Mouse (Mus musculus): ENCODE results near the gene Psmb8. TPM values are rescaled to one million over a fixed set of nuclear protein-coding genes. Genes with fewer than 3 reads are reported as not detected.
A peak's percentile ranks its signal among the peaks of the same experiment; 100 is the strongest.

Psmb8 gene
- total RNA-seq, 2 experiments from 2014 or later, result 8.9 to 13.0 TPM

DNA sequence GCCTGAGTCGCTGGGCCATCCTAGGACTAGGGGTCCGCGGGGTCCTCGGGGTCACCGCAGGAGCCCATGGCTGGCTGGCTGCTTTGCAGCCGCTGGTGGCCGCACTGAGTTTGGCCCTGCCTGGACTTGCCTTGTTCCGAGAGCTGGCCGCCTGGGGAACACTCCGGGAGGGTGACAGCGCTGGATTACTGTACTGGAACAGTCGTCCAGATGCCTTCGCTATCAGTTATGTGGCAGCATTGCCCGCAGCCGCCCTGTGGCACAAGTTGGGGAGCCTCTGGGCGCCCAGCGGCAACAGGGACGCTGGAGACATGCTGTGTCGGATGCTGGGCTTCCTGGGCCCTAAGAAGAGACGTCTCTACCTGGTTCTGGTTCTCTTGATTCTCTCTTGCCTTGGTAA is 9.5 kb upstream of the Psmb8 start:
- peak; percentile 33 to 57 for DNase-seq
- intact Hi-C loops (cut with DNase I), result no loop called here

DNA sequence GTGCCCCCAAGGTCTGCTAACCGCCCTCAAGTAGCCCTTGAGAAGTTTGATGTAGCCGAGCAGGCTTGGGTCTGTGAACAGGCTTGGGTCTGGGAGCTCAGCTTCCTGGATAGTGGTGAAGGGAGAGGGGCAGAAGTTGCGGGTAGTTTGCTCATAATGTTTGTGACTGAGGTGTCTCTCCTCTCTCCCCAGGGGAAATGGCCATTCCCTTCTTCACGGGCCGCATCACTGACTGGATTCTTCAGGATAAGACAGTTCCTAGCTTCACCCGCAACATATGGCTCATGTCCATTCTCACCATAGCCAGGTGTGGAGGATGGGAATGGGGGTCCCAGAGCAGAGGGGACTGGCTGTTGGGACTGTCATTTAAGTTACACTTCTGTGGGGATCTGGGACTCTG is 8.5 kb upstream of the Psmb8 start:
- intact Hi-C loops (cut with DNase I), result no loop called here
- DNase-seq, result no peak

DNA sequence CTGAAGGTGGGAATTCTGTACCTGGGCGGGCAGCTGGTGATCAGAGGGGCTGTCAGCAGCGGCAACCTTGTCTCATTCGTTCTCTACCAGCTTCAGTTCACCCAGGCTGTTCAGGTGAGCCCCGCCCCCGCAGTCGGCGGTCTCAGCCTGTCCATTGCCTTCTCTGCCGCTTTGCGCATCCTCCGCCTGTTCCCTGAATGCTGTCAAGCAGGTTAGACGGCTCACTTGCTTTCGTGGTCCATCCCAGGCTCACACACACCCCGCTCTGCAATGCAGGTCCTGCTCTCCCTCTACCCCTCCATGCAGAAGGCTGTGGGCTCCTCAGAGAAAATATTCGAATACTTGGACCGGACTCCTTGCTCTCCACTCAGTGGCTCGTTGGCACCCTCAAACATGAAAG is 4.7 kb upstream of the Psmb8 start:
- intact Hi-C loops (cut with DNase I), result no loop called here
- DNase-seq, result no peak

DNA sequence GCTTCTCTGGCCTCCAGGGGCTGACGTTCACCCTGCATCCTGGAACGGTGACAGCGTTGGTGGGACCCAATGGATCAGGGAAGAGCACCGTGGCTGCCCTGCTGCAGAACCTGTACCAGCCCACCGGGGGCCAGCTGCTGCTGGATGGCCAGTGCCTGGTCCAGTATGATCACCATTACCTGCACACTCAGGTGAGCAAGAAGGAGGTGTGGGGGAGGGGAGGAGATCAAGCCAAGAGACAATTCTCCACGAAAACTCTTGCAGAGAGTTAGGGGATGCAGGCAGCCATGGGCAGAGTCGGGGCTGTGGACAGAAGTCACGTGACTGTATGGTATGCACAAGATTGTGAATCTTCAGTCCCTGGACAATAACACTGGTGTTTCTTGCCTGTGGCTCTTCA is 4.1 kb upstream of the Psmb8 start:
- DNase-seq, result no peak
- intact Hi-C loops (cut with DNase I), result no loop called here

DNA sequence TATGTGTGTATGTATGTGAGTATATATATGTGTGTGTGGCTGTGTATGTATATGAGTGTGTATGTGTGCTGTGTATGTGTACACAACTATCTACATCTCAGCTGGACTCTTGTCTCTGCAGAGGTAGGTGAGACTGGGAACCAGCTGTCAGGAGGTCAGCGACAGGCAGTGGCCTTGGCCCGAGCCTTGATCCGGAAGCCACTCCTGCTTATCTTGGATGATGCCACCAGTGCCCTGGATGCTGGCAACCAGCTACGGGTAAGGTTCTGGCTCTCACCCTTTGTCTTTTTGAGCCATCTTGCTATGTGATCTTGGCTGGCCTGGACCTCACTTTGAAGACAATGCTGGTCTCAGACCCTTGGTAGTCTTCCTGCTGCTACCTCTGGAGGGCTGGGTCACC is 2.8 kb upstream of the Psmb8 start:
- intact Hi-C loops (cut with DNase I), result no loop called here
- DNase-seq, result no peak

DNA sequence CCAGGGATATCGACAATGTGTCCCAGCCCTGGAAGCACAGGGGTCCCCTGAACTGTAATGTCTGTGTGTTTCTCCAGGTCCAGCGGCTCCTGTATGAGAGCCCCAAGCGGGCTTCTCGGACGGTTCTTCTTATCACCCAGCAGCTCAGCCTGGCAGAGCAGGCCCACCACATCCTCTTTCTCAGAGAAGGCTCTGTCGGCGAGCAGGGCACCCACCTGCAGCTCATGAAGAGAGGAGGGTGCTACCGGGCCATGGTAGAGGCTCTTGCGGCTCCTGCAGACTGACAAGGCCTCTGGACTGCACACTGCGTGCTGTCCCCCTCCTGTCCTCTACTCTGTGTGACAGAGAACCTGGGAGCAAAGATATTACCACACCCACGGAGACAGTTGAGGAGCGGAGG is 1.0 kb upstream of the Psmb8 start:
- no peak for DNase-seq
- intact Hi-C loops (cut with DNase I), result no loop called here

DNA sequence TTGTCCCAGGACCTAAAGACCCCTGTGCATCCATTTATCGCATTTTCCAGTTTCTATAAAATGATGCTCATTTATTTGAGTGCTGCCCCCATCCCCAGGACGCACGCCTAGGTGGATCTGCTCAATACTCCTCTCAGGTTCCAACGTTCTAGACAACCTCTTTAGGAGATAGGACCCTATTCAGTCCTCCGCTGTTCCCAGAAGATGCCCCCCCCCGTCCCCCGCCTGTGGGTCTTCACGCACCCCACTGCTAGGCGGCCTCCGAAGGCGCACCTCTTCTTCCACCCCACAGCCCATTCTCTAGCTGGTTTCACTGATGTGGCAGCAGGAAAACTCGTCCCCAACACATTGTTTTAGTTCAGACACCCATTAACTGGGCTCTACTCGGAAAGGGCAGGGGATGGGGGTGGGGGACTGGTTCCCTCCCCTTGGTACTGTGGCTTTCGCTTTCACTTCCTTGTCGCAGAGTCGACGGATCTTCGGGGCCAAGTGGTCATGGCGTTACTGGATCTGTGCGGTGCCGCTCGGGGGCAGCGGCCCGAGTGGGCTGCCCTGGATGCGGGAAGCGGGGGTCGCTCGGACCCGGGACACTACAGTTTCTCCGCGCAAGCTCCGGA is 491 bp downstream of the Psmb8 start:
- intact Hi-C loops (cut with DNase I), result no loop called here
- peak; percentile 51 to 61 for DNase-seq

DNA sequence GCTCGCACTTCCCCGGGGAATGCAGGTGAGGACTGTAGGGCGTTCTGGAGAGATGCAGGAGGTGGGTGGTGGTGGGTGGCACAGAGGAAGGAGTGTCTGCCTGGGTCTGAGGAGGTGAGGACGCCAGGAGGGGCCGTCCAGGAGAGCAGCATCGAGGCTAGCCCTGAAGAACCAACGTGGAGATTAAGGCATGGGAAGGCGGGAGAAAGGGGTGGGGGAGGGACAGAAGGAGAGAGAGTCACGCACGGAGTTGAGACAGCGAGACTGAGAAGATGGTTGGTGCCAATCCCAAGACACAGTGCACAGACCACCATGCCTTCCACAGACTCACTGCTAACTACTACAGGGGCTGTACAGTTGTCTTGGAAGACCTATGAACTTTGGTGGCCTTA is 996 bp downstream of the Psmb8 start:
- intact Hi-C loops (cut with DNase I), result no loop called here
- no peak for DNase-seq

DNA sequence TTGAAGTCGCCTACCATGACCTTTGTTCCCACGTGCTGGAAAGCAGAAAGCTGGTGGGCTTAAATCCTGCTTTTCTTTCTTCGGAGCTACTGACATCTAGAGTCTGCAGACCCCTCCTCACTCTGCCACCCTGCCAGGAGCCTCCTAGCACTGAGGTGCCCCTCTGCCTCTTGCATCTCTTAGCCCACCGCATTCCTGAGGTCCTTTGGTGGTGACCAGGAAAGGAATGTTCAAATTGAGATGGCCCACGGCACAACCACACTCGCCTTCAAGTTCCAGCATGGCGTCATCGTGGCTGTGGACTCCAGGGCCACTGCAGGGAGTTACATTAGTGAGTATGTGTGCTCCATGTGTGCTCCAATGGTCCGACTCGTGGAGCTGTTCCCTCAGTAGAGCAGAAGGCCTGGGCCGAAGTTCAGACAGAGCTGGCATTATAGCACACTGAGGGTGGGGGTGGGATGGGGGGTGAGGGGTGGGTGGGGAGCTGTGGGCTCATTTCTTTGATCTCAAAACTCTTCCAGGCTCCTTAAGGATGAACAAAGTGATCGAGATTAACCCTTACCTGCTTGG is 1.6 kb downstream of the Psmb8 start:
- intact Hi-C loops (cut with DNase I), result no loop called here
- DNase-seq, result no peak

DNA sequence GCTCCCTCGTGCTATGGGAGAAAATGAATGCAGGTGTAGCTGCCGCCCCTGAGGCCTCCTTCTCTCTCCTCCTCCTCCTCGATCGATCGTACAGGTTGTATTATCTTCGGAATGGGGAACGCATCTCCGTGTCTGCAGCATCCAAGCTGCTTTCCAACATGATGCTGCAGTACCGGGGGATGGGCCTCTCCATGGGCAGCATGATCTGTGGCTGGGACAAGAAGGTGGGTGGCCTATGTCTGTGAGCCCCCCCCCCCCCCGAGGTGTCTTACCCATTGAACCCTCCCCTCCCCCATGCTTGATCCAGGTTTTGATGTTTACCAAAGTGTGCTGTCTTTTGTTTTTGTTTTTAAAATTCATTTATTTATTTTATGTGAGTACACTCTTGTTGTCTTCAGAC is 2.5 kb downstream of the Psmb8 start:
- intact Hi-C loops (cut with DNase I), result loop anchor here (5.0 kb wide), 1 partner anchor 37 kb away; the partner anchor contains the start of gene H2-Ob
- DNase-seq, result no peak

DNA sequence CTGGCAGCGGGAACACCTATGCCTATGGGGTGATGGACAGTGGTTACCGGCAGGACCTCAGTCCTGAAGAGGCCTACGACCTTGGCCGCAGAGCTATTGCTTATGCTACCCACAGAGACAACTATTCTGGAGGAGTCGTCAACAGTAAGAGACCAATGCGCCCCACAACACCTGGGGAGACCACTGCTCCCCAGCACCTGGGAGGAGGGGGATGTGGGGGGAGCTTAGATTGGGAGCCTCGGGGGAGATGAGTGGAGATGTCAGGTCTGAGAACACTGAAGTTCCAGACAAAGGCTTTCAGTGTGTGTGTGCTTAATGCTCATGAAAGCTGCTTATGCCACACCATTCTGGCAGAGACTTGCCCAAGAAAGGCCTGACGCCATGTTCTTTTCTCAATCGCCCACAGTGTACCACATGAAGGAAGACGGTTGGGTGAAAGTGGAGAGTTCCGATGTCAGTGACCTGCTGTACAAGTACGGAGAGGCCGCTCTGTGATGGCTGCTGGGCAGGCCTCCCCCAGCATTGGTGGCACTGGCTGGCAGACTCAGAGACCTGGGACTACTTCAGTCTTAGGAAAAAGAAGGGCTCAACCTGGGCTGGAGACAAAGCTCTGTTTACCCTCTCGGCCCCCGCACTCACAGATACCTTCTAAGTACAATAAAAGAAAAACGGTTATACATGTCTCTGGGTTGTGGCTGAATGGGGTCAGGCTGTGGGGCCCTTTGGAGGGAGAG is 3.4 kb downstream of the Psmb8 start:
- no peak for DNase-seq
- intact Hi-C loops (cut with DNase I), result loop anchor here (5.0 kb wide), 1 partner anchor 36 kb away; the partner anchor contains the start of gene H2-Ob

DNA sequence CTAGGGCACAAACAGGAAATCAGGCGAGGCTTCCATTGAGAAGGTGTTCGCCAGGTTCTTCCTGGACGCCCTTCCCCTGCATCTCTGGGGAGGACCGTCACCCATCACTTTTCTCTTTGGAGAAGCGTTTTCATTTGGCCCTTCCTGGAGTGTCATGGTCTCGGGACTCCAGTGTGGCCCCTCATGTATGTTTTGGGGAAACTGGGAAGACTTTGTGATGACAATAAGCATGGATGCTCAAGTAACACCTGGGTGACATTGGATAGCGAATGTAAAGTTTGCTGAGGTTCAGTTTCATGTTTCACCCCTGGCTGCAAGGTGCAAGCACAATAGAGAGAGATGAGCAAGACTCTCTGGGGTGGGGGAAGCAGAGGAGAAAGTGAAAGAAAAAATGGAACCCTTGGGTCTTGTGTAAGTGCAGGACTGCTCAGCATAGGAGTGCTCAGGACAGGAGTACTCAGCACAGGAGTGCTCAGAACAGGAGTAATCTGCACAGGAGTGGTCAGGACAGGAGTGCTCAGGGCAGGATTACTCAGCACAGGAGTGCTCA is 4.1 kb downstream of the Psmb8 start:
- intact Hi-C loops (cut with DNase I), result loop anchor here (5.0 kb wide), 1 partner anchor 36 kb away; the partner anchor contains the start of gene H2-Ob
- no peak for DNase-seq

DNA sequence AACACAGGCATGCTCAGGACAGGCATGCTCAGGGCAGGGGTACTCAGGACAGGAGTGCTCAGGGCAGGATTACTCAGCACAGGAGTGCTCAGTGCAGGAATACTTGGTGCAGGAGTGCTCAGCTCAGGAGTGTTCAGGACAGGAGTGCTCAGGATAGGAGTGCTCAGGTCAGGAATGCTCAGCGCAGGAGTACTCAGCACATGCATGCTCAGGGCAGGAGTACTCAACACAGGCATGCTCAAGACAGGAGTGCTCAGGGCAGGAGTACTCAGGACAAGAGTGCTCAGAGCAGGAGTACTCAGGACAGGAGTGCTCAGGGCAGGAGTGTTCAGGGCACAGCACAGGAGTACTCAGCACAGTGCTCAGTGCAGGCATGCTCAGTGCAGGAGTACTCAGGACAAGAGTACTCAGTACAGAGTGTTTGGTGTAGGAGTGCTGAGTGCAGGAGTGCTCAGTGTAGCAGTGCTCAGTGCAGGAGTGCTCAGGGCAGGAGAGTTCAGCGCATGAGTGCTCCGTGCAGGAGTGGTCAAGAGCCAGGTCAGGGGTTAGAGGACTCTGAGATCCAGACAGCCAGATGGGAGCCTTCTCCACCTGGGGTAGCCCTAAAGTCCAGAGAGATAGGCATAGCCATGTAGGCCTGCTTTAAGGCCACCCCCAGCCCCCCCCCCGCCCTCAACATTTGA is 5.4 kb downstream of the Psmb8 start:
- intact Hi-C loops (cut with DNase I), result loop anchor here (5.0 kb wide), 1 partner anchor 34 kb away; the partner anchor contains the start of gene H2-Ob
- DNase-seq, result no peak

DNA sequence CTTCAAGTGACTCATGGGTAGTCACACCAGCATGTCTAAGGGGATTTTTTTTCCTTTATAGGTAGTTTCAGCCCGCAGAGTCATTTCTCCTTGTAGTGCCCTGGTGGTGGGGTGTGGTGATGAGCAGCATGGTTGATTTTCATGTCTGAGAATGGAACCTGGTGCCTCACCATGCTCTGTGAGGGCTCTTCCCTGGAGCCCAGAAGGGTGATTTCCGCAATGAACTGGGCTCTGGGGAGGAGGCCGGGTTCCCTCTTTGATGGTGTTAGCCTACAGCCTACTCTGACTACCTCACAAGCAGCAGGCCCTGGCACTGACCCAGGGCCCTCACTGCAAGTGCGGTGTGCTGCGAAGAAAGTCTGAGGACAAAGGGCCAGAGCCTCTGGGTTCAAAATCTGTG is 5.9 kb downstream of the Psmb8 start, which contains the start of gene Tap2:
Gene Tap2 (plus strand): TSS at position 84 of the 400 bp plus-strand sequence.
- intact Hi-C loops (cut with DNase I), result loop anchor here (5.0 kb wide), 1 partner anchor 34 kb away; the partner anchor contains the start of gene H2-Ob
- DNase-seq, result no peak

DNA sequence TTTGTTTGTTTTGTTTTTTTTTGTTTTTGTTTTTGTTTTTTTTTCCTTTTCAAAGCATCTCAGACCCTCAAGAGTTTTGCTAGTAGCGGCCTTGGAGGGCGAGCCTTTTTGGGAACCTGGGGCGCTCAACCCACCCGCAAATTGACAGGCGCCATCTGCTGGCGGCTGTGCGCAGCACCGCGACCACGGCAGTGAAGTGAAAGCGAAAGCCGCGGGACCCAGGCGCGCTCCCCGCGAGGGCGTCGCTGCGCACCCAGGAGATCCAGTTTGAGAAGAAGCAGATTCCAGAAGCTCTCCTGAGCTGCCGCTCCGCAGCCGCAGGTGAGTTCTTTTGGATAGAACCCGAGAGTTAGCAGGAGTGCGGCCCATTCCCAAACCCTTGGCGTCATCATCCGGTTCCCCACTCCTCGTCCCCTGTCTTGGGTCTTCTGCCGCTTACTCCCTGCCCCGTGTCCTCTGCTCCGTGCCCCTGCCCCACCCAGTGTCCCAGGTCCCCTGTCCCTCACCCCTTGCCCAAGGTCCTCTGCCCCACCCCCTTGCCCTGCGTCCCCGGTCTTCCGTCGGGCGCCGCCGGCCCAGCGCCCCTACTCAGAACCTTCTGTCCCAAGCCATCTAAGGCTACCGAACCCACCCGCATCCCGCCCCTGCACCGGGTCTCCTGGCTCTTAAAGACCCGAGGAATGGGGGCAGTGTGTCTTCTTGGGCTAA is 6.9 kb downstream of the Psmb8 start:
- intact Hi-C loops (cut with DNase I), result loop anchor here (1.0 to 5.0 kb wide), 3 partner anchors 18 to 34 kb away; partner anchors contain the start of genes H2-Ob, Psmb9 and Tap1
- DNase-seq, result peak; percentile 94 to 96

DNA sequence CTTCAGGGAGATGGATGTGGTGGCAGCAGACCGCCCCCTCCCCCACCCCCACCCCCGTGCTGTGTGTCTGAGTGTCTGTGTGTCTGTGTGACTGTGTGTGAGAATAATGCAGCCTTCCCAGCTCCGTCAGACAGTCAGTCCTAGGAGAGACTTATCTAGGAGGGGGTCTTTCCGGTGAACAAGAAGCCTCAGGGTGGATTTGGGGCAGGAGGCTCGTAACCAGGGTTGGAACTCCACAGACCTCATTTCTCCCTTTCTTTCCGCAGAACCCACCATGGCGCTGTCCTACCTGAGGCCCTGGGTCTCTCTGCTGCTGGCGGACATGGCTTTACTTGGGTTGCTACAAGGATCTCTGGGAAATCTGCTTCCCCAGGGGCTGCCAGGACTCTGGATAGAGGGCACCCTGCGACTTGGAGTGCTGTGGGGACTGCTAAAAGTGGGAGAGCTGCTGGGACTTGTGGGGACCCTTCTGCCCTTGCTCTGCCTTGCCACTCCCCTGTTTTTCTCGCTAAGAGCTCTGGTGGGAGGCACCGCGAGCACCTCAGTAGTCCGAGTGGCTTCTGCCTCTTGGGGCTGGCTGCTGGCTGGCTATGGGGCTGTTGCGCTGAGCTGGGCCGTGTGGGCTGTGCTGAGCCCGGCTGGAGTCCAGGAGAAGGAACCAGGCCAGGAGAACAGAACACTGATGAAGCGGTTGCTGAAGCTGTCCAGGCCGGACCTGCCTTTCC is 7.7 kb downstream of the Psmb8 start:
- peak; percentile 58 to 62 for DNase-seq
- intact Hi-C loops (cut with DNase I), result loop anchor here (2.0 kb wide), 1 partner anchor 18 kb away; the partner anchor contains the start of genes Psmb9 and Tap1

DNA sequence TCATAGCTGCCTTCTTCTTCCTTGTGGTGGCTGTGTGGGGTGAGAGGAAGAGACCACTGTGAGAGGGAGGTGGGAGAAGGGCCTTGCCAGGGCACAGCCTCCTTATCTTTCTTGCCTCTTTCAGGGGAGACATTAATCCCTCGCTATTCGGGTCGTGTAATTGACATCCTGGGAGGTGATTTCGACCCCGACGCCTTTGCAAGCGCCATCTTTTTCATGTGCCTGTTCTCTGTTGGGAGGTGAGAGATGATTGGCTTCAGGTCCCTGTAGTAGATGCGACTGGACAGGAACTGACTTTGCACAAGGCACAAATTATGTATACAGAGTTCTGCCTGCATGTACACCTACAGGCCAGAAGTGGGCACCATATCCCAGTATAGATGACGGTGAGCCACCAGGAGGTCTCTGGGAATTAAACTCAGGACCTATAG is 8.2 kb downstream of the Psmb8 start:
- intact Hi-C loops (cut with DNase I), result loop anchor here (2.0 kb wide), 1 partner anchor 19 kb away; the partner anchor contains the start of genes Psmb9 and Tap1
- DNase-seq, result peak; percentile 2 to 40

DNA sequence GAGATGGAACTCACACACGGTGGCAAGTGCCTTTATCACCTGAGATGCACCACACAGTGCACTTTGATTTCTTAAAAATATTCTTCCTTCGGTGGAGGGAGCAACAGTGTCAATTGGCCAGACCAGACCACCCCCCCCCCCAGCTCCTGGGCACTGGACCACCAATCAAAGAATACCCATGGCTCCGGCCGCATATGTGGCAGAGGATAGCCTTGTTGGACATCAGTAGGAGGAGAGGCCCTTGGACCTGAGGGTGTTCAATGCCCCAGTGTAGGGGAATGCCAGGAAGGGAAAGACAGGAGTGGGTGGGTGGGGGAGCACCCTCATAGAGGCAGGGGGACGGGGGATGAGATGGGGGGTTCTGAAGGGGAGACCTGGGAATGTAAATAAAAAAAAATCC is 9.2 kb downstream of the Psmb8 start:
- intact Hi-C loops (cut with DNase I), result no loop called here
- DNase-seq, result peak in 1 of 2 experiments; percentile 0

DNA sequence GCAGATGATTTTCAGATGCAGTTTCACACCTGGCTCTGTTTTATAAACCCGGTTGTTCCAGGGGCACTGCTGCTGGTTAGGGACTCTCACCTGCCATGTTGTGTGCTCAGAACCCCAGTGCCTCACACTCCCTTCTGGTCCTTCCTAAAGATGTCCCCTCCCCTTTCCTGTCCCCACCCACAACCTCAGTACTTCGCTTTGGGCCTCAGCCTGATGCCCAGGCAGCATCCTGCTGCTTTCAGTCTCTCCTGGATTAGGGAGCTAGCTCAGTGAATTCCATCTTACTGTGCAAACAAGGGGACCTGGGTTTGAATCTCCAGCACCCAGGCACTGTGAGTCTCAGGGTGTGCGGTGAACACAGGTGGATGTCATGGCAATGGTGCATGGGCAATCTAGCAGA is 9.9 kb downstream of the Psmb8 start:
- intact Hi-C loops (cut with DNase I), result no loop called here
- DNase-seq, result peak in 1 of 2 experiments; percentile 1

All from heart, postnatal 14 days (tissue).